Mouse (Mus musculus): ENCODE results near the gene Cadm1.

DNA sequence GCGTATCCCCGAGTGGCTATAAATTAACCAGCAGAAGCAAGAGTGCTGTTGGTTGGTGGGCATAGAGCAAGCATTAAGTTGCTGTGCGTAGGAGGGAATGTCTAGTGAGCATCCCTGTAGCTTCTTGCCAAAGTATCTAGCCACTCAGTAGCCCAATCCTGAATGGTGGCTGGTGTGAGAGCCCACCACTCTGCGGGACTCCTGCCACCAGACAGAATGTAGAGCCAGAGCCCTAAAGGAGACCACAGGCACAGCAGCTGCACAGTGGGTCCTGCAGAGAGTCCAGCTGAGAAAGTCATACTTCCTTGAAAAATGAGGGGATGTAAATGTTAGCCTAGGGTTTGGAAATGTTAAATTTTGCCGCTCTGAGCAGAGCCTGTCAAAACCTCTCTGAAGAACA is 232.9 kb downstream of the Cadm1 start:
- TF ChIP-seq CTCF (IDR thresholded peaks at IDR 0.05; ENCODE audit: extremely low read depth, insufficient read length, insufficient replicate concordance, low read depth, low read length) (no peak), POLR2A (IDR thresholded peaks at IDR 0.05; ENCODE audit: low read depth, low read length) (no peak)
